Mouse (Mus musculus): ENCODE results near the gene Snd1. TPM values are rescaled to one million over a fixed set of nuclear protein-coding genes. Genes with fewer than 3 reads are reported as not detected.

Snd1 gene
- total and polyA plus RNA-seq, 2 experiments from 2014 or later = 54.7 to 120 TPM

DNA sequence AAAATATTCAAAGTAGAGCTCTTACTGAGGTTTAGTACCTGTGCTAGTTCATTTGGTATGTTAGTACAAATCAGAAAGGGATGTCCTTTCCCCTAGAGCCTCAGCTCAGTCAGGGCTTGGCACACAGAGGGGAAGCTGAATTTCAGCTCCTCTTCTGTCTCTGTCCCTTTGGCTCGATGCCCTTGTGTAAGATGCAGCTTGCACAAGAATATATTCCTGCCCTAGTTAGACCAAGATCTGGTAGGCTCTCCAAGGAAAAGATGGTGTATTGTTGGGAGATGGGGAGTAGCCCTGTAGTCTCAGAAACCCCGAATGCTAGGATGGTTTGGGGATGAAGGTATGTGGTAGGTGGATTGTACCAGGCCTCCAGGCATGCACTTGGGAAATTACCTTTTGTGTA, 74.4 kb downstream of the Snd1 start:
- no peak overlapping the region for H3K27ac ChIP-seq (ENCODE audit: low read depth)
- TF ChIP-seq EP300 (IDR thresholded peaks at IDR 0.05; ENCODE audit: low read depth) (no peak), CTCF (IDR thresholded peaks at IDR 0.05; ENCODE audit: low read depth) (no peak)
- 78% methylated on average over 2 of the region's 2 CpGs for WGBS
- H3K9ac ChIP-seq (replicated peaks; ENCODE audit: low read depth, low read length) = no peak overlapping the region
- no peak overlapping the region for H3K4me2 ChIP-seq (ENCODE audit: low read depth, low read length)
- H3K27me3 ChIP-seq (ENCODE audit: control insufficient read depth, insufficient read depth, low read length) = no peaks in the 10 kb centered on the region
- H3K36me3 ChIP-seq (replicated peaks; ENCODE audit: control insufficient read depth, insufficient read depth, low read length) = peaks cover 27% of the 10 kb centered on the region
- H3K4me3 ChIP-seq (ENCODE audit: low read depth, low read length) = no peak overlapping the region
- ATAC-seq (ENCODE audit: insufficient read depth, low read depth) (no peak), DNase-seq (ENCODE audit: low spot score) (no peak)
- no peaks in the 10 kb centered on the region for H3K4me1 ChIP-seq (ENCODE audit: control insufficient read depth, insufficient read depth)
- H3K9me3 ChIP-seq (replicated peaks; ENCODE audit: control insufficient read depth, low read length) = no peaks in the 10 kb centered on the region

DNA sequence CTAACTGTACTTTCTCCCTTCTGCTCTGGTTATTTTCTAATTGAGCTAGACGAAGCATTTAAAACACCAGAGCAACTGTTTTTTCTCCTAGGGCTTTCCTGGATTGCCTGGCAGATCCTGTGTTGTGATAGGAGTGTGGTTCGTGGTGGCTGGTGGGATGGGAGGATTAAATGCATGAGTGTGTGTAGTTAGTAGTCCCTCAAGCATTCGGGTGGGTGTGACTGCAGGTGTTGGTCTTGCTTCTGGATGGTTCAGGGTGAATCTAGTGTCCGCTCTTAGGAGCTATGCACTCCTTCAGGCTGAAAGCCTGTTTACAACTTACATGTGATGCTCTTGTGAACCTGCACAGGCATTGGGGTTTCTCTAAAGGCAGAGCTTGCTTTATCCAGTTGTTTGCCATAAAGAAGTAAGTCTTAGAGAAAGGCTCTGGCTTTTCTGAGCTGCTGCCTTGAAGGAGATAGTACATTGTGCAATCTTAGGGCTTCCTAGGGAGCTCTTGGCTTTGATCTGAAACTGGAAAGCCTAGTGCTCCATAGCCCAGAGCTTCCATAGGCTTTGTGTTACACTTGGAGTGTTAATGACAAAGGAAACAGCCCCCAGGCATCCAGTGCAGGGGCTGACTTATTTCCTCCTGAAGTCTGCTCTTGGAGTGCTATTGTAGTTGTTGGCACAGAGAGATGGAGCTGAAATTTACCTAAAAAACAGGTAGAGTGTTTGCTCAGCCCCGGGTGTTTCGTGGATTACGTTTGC, 75.5 kb downstream of the Snd1 start:
- WGBS = 83% methylated on average over 7 of the region's 7 CpGs

DNA sequence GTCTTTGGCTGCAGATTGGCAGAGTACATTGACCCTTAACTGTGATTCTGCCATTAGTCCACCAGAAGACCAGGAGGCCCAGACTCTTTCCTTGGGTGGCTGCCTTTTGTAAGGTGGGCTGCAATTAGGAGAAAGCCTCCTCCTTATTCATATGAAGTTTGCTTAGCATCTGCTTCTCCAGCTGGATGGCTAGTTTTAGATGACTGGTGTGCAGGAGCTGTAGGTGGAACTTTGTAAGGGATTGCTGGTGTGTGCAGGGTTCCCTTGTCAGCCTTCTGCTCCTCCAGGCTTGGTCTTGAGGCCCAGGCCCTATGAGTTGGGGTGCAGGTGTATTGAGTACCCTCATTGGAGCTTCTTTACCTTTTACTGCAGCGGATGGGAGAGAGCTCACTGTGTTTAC, 79.5 kb downstream of the Snd1 start:
- Histone ChIP-seq H3K9ac (replicated peaks; ENCODE audit: low read depth, low read length) (no peak overlapping the region), H3K4me3 (ENCODE audit: low read depth, low read length) (no peak overlapping the region), H3K27ac (ENCODE audit: low read depth) (no peak overlapping the region), H3K4me1 (ENCODE audit: control insufficient read depth, insufficient read depth) (no peaks in the 10 kb centered on the region), H3K4me2 (ENCODE audit: low read depth, low read length) (no peak overlapping the region), H3K27me3 (ENCODE audit: control insufficient read depth, insufficient read depth, low read length) (no peaks in the 10 kb centered on the region), H3K36me3 (replicated peaks; ENCODE audit: control insufficient read depth, insufficient read depth, low read length) (peaks cover 22% of the 10 kb centered on the region), H3K9me3 (replicated peaks; ENCODE audit: control insufficient read depth, low read length) (no peaks in the 10 kb centered on the region)
- TF ChIP-seq CTCF (IDR thresholded peaks at IDR 0.05; ENCODE audit: low read depth) = no peak
- WGBS = 90% methylated on average over 1 of the region's 1 CpGs
- ATAC-seq (ENCODE audit: insufficient read depth, low read depth) (no peak), DNase-seq (ENCODE audit: low spot score) (no peak)

More for the DNA sequence above, 75.5 kb downstream of the Snd1 start:
- no peaks in the 10 kb centered on the region for H3K9me3 ChIP-seq (replicated peaks; ENCODE audit: control insufficient read depth, low read length)
- H3K27me3 ChIP-seq (ENCODE audit: control insufficient read depth, insufficient read depth, low read length) = no peaks in the 10 kb centered on the region
- no peak overlapping the region for H3K4me2 ChIP-seq (ENCODE audit: low read depth, low read length)
- DNase-seq (ENCODE audit: low spot score) (no peak), ATAC-seq (ENCODE audit: insufficient read depth, low read depth) (no peak)
- H3K4me3 ChIP-seq (ENCODE audit: low read depth, low read length) = no peak overlapping the region
- H3K27ac ChIP-seq (ENCODE audit: low read depth) = no peak overlapping the region
- no peaks in the 10 kb centered on the region for H3K4me1 ChIP-seq (ENCODE audit: control insufficient read depth, insufficient read depth)
- no peak overlapping the region for H3K9ac ChIP-seq (replicated peaks; ENCODE audit: low read depth, low read length)
- peaks cover 26% of the 10 kb centered on the region for H3K36me3 ChIP-seq (replicated peaks; ENCODE audit: control insufficient read depth, insufficient read depth, low read length)
- TF ChIP-seq EP300 (IDR thresholded peaks at IDR 0.05; ENCODE audit: low read depth) (no peak), CTCF (IDR thresholded peaks at IDR 0.05; ENCODE audit: low read depth) (no peak)

DNA sequence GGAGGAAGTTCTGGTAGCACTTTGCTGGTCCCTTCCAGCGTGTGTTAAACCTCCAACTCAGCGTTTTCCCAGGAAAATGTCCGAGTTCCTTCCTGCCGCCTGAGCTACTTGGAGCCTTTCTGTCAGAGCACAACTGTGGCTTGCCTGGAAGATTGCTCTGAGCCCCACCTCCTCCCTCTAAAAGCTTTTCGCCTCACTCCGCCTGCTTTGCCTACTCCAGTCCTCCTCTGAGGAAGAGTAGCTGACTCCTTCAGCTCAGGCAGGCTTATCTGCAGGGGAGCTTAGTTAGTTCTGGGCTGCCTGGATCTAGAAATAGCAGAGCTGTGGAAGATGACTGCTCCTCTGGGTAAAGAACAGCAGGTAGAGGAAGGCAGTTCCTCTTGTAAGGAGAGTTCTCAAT, 80.1 kb downstream of the Snd1 start:
- Histone ChIP-seq H3K36me3 (replicated peaks; ENCODE audit: control insufficient read depth, insufficient read depth, low read length) (peaks cover 24% of the 10 kb centered on the region), H3K9me3 (replicated peaks; ENCODE audit: control insufficient read depth, low read length) (no peaks in the 10 kb centered on the region), H3K27me3 (ENCODE audit: control insufficient read depth, insufficient read depth, low read length) (no peaks in the 10 kb centered on the region), H3K4me2 (ENCODE audit: low read depth, low read length) (no peak overlapping the region), H3K4me3 (ENCODE audit: low read depth, low read length) (no peak overlapping the region), H3K9ac (replicated peaks; ENCODE audit: low read depth, low read length) (no peak overlapping the region), H3K4me1 (ENCODE audit: control insufficient read depth, insufficient read depth) (no peaks in the 10 kb centered on the region), H3K27ac (ENCODE audit: low read depth) (no peak overlapping the region)
- ATAC-seq (ENCODE audit: insufficient read depth, low read depth) (no peak), DNase-seq (ENCODE audit: low spot score) (no peak)
- 53% methylated on average over 6 of the region's 6 CpGs for whole genome bisulfite sequencing
- TF ChIP-seq EP300 (IDR thresholded peaks at IDR 0.05; ENCODE audit: low read depth) (no peak), CTCF (IDR thresholded peaks at IDR 0.05; ENCODE audit: low read depth) (no peak)

DNA sequence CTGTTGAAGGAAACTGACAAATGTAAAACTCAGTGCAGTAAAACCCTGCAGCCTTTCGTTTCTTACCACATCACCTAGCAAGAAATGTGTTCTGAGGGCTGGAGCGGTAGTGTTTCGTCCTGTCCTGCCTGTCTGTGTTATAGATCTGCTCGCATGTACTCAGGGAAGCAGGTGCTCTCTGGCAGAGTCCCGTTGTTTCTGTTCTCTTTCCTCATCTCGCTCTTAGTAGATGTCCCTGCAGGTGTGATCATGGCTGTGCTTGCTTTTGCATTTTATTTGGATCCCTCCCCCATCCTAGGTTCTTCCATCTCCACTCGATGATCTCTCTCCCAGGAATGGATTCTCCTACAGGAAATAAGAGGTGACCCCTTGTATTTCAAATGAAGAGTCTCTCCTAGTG, 80.5 kb downstream of the Snd1 start:
- DNase-seq (ENCODE audit: low spot score) (no peak), ATAC-seq (ENCODE audit: insufficient read depth, low read depth) (no peak)
- TF ChIP-seq EP300 (IDR thresholded peaks at IDR 0.05; ENCODE audit: low read depth) (no peak), CTCF (IDR thresholded peaks at IDR 0.05; ENCODE audit: low read depth) (no peak)
- Histone ChIP-seq H3K27me3 (ENCODE audit: control insufficient read depth, insufficient read depth, low read length) (no peaks in the 10 kb centered on the region), H3K9me3 (replicated peaks; ENCODE audit: control insufficient read depth, low read length) (no peaks in the 10 kb centered on the region), H3K4me3 (ENCODE audit: low read depth, low read length) (no peak overlapping the region), H3K4me2 (ENCODE audit: low read depth, low read length) (no peak overlapping the region), H3K4me1 (ENCODE audit: control insufficient read depth, insufficient read depth) (no peaks in the 10 kb centered on the region), H3K36me3 (replicated peaks; ENCODE audit: control insufficient read depth, insufficient read depth, low read length) (peaks cover 25% of the 10 kb centered on the region), H3K9ac (replicated peaks; ENCODE audit: low read depth, low read length) (no peak overlapping the region), H3K27ac (ENCODE audit: low read depth) (no peak overlapping the region)
- WGBS = 82% methylated on average over 7 of the region's 7 CpGs

DNA sequence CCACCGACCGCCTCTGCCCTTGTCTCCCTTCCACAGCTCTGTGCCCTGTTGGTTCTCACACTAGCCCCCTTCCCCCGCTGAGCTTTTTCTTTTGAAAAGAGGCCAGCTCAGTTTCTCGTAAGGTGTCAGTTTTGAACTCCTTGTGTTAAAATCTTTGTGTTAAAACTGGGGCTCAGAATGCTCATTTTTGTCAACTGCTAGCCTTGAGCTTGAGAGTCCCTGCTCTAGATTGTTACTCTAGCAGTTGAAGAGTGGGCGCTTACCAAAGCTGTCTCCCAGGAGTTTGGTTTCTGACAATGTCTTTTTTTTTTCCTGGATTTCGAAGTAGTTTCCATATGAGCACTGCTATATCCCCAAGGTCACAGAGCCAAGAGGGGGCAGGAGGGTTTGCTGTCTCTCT, 82.8 kb downstream of the Snd1 start:
- no peak for ATAC-seq (ENCODE audit: insufficient read depth, low read depth)
- H3K4me1 ChIP-seq (ENCODE audit: control insufficient read depth, insufficient read depth) = no peaks in the 10 kb centered on the region
- no peak overlapping the region for H3K27ac ChIP-seq (ENCODE audit: low read depth)
- H3K9ac ChIP-seq (replicated peaks; ENCODE audit: low read depth, low read length) = no peak overlapping the region
- WGBS = 87% methylated on average over 6 of the region's 6 CpGs
- H3K36me3 ChIP-seq (replicated peaks; ENCODE audit: control insufficient read depth, insufficient read depth, low read length) = peaks cover 29% of the 10 kb centered on the region
- no peak overlapping the region for H3K4me3 ChIP-seq (ENCODE audit: low read depth, low read length)
- no peak for DNase-seq (ENCODE audit: low spot score)
- no peak for TF ChIP-seq EP300 (IDR thresholded peaks at IDR 0.05; ENCODE audit: low read depth)
- TF ChIP-seq CTCF (IDR thresholded peaks at IDR 0.05; ENCODE audit: low read depth) = no peak
- no peaks in the 10 kb centered on the region for H3K9me3 ChIP-seq (replicated peaks; ENCODE audit: control insufficient read depth, low read length)
- no peaks in the 10 kb centered on the region for H3K27me3 ChIP-seq (ENCODE audit: control insufficient read depth, insufficient read depth, low read length)
- no peak overlapping the region for H3K4me2 ChIP-seq (ENCODE audit: low read depth, low read length)
